Mouse (Mus musculus) bone marrow macrophage, adult 2 months (primary cell): ENCODE results near the gene Gdf7.

Source experiments
- CTCF ChIP-seq: IDR thresholded peaks from 2 replicates; pipeline ENCODE4 v1.5.1; 2012; ENCODE audit warnings: low read depth, mild to moderate bottlenecking, low read length, moderate library complexity
- POLR2A ChIP-seq: IDR thresholded peaks from 2 replicates; pipeline ENCODE4 v1.6.1; 2012; ENCODE audit warnings: mild to moderate bottlenecking, low read depth, low read length, borderline replicate concordance

GRCm38 (mm10) chr12:8287970-8288369, 13.8 kb downstream of the Gdf7 start:
- TF ChIP-seq CTCF, result no peak
- TF ChIP-seq POLR2A, result no peak
